Mouse (Mus musculus) NIH3T3 (cell line): Measurements from ENCODE around the gene Rapgef3.

Source experiments
- DNase-seq: peaks from one replicate; pipeline ENCODE4 v3.0.0-alpha.2; 2012; ENCODE audit warnings: low read depth

The Rapgef3 gene

GRCm38 (mm10) chr15:97746278-97746677 lies 21.5 kb downstream of the Rapgef3 start:
- no peak for DNase-seq

DNA sequence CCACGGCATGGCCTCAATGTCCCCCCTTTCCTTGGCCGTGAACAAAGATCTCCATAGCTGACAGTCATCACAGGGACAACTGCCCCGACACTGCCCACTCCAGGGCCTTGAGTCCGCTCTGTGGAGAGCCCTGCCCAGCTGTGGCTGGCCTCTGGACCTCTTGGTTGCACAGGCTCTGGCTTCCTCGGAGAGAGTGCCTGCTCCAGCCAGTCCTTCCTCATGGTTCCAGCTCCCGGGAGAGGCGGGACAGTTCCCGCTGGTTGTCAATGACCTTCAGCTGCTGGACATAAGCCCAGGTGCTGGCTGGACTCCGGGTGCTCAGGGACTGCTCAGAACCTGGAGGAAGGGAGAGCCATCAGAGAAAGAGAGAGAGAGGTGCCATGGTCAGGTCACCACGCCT lies 22.4 kb downstream of the Rapgef3 start:
- no peak for DNase-seq

- DNase-seq: no peak
Observed at GRCm38 (mm10) chr15:97744930-97745329, 22.8 kb downstream of the Rapgef3 start.

GRCm38 (mm10) chr15:97743961-97744525 lies 23.7 kb downstream of the Rapgef3 start:
- no peak for DNase-seq

DNA sequence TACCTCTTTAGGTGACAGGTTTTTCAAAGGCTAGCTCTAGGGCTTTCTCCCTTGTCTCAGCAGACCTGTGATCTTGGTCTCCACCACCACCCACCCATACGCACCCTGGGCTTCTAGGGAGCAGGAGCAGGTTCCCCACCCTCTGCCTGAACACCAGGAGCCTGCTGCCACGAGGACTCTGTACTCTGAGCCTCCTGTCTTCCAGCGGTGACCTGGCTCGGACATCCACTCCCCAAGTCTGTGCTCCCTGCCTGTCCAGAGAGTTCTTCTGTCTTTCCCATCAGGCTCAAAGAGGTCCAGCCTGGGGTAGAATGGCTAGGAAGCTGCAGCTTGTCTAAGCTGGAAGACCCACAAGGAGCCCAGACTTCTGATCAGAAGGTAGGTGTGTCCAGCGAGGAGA lies 24.6 kb downstream of the Rapgef3 start:
- DNase-seq: no peak

- DNase-seq: no peak
Observed at GRCm38 (mm10) chr15:97742600-97742999, 25.2 kb downstream of the Rapgef3 start.

- DNase-seq: no peak
Observed at GRCm38 (mm10) chr15:97742074-97742473, 25.7 kb downstream of the Rapgef3 start.

GRCm38 (mm10) chr15:97741662-97742061 lies 26.1 kb downstream of the Rapgef3 start:
- no peak for DNase-seq

GRCm38 (mm10) chr15:97740283-97740732 lies 27.5 kb downstream of the Rapgef3 start:
- DNase-seq: no peak

DNA sequence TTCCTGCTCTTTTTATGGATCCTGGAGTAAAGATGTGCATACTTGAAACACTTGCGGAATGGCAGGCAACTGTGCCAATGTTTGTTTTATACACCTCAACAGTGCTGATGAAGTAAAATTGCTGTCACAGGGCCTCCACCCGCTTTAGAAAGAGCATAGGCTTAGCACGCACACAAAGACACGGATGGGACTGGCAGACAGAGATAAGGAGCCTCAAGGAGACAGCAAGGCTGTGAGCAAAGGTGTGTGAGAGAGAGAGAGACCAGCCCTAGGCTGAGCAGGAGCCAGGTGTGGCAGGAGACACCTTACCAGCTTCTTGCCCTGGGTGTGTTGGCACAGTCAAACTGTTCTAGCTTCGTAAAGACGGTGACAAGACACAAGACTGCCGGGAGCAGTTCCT lies 28.8 kb downstream of the Rapgef3 start:
- no peak for DNase-seq

DNA sequence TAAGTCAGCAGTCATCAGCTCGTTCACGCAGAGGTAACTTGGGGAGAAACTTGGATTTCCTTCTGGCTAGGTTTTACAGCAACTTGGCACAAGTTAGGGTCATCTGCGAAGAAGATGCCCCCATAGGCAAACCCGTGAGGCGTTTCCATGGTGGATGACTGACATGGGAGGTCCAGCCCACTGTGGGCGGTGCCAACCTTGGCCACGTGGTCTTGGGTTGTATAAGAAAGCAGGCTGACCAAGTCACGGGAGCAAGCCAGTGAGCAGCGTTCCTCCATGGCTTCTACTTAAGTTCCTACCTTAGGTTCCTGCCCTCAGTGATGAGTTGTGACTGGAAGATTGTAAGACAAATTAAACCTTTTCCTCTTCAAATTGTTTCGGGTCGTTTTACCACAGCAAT lies 35.8 kb downstream of the Rapgef3 start:
- DNase-seq: no peak

DNA sequence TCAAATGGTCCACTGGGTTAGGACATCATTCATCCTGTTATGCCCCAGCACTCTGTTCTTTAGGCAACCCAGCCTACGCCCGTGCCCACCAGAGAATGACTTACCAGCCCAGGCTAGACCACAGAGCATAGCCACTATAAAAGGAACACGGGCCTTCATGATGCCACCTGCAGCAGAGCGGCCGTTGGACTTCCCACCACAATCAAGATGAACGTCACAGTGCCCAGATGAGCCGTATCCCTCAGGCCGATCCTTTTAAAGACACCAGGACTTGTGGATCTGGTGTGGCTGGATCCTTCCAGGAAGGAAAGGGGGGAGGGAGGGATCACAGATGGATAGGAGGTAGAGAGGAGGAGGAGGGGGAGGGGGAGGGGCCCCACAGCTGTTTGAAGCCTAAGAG lies 36.7 kb downstream of the Rapgef3 start, which contains the start of gene Endou:
Endou (minus strand) TSS at position 229 of the 400 bp plus-strand sequence.
- no peak for DNase-seq

DNA sequence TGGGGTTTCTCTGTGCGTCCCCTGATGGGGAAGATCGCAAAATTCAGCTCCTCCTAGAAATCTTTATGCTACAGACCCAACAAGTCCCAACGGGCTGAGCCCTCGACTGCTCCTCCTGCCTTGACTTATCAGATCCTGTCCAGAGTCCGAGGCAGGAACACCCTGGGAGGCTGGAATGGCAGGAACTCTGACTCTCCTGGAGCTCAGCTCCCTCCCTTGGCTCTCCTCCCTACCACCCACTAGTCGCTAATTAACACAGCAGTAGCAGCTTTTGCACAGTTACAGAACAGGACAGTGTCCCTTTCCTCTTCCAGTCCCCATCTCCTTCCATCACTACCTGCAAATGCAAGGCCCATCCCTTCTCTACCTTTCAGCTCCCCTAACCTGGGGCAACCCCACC lies 37.4 kb downstream of the Rapgef3 start:
- DNase-seq: no peak

- peak; percentile 16 for DNase-seq
Observed at GRCm38 (mm10) chr15:97728804-97729203, 39.0 kb downstream of the Rapgef3 start.

DNA sequence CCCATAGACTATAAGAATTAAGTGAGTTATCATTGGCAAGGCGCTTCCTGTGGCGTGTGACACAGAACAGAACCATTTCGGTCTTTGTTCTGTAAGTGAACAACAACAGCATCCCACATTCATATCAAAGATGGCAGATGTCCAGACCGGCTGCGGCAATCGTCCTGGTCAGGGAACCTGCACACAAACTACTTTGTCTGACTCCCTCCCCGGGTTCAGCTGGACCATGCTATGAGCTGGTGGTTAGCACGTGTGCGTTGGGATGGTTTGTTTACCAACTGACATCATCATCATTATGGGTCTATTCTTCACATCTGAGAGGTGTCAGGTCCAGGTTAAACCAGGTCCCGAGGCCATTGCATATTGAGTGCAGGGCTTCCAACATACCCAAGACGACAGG lies 39.4 kb downstream of the Rapgef3 start:
- DNase-seq: no peak

GRCm38 (mm10) chr15:97727520-97727919 lies 40.3 kb downstream of the Rapgef3 start:
- no peak for DNase-seq

DNA sequence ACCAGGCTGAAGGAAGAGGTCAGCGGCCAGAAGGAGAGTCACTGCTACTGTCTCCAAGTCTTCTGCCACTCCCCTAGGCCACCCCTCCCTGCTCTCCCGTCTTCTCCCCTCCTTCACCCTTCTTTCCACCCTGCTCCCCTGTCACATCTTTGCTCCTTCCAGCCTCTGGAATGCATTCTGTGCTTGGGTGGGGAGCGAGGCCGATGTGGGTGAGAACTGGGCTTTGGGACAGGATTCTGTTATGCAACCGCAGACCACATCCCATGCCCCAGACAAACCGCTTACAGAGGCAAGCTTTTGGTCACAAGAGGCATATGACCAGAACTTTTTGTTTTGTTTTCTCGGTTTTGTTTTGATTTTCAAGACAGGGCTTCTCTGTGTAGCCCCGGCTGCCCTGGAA lies 40.7 kb downstream of the Rapgef3 start:
- DNase-seq: peak; percentile 42

GRCm38 (mm10) chr15:97726310-97726709 lies 41.5 kb downstream of the Rapgef3 start:
- no peak for DNase-seq

DNA sequence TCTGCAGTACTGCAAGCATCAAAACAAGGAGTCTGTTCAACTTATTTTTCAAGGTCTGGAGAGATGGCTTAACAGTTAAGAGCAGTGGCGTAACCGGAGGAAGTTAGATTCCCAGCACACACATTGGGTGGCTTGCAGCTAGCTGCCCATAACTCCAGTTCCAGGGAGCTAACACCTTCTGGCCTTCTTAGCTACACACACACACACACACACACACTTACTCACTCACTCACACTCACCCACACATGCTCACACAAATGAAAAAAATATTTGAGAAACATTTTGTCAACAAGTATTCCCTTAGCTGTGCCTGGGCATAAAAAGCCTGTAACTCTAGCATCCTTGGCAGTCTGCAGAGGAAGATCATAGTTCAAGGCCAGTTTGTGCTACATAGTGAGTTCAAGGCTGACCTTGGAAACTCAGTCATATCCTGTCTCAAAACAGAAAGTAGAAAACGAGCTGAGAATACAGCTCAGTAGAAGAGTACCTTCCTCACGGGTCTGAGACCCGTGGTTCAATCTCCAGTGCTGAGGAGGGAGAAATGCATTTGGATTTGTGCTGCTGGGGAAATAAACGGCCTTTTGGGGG lies 42.5 kb downstream of the Rapgef3 start:
- DNase-seq: peak; percentile 45

DNA sequence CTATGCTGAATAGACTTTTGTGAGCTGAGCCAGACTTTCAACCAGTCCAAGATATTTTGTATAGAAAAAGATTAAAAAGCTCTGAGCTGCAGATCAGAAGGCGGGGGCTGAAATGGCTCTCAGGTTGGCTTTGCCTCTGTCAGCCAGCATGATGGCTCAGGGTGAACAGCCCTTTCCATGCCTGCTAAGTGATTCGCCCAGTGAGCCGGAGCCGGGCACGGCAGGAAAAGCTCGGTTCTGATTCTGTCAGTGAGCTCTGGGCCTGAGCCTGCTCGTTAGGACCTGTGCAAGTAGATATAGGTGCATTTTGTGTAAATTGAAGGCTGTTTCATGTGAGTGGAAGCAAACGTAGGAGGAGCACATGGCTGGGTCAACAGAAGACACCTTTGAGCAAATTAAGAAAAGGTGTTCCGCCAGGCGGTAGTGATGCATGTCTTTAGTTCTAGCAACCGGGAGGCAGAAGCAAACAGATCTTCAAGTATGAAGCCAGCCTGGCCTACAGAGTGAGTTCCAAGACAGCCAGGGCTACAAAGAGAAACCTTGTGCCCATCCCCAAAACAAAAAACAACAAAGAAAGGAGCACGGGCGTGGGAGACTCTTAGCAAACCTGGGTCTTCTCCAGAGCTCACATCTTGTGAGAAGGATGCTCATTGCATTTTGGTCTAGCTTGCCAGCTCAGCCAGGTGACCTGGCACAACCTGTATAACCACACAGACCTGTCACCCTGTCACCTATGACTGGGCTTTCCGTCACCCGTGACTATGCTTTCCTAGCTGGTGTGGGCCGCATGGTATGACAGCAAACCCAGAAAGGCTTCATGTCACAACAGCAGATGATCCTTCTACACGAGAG lies 43.2 kb downstream of the Rapgef3 start:
- DNase-seq: no peak

- no peak for DNase-seq
Observed at GRCm38 (mm10) chr15:97723536-97724345, 44.0 kb downstream of the Rapgef3 start.

DNA sequence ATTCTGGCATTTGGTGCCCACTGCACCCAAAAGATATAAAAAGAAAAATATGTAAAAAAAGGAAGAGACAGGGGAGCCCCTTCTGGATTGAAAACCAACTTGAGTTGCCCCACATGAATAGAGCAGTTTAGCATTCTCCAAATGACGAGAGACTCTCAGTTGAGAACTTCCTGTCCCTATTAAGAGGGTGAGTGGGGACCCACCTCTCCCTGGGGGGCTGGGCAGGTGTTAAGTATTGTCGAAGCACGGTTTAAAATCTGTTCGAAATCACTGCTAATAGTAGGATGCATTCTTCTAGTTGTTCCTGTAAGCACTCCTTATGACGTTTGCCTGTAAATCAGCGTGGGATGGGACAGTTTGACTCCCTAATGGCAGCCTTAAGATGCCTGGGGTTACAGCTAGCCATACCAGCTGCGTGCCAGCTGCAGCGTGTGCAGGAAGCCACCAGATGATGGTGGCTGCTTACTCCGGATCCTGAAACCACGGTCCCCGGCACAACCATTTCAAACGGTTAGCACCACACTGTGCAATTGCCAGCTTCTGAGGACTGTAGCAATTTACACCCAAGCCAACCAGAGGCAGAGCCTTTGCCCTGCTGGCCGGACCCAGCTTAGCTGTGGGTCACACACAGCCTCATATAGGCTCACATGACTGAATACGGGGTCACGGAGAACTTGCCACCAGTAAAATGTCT lies 46.6 kb downstream of the Rapgef3 start:
- no peak for DNase-seq
